Mouse (Mus musculus) olfactory bulb, adult 2 months (tissue): Measurements from ENCODE around the gene Ebna1bp2. TPM values are rescaled to one million over a fixed set of nuclear protein-coding genes. Genes with fewer than 3 reads are reported as not detected.

Experiments
- H3K27ac ChIP-seq: fragments of 200-500 bp; 2 replicates; pipeline ENCODE4 v1.5.1; 2012; ENCODE audit warnings: low read depth, low read length; ENCODE audit not compliant: insufficient read depth
- H3K4me1 ChIP-seq: fragments of 200-500 bp; 2 replicates; pipeline ENCODE4 v1.6.1; 2012; ENCODE audit warnings: low read length; ENCODE audit not compliant: control insufficient read depth, insufficient read depth
- H3K4me3 ChIP-seq: fragments of 200-500 bp; 2 replicates; pipeline ENCODE4 v1.5.1; 2012; ENCODE audit warnings: mild to moderate bottlenecking, low read depth, low read length, moderate library complexity; ENCODE audit not compliant: insufficient read depth
- CTCF ChIP-seq: fragments of 200-500 bp; IDR thresholded peaks from 2 replicates; pipeline ENCODE4 v1.5.1; 2012; ENCODE audit warnings: low read depth, mild to moderate bottlenecking, low read length, moderate library complexity; ENCODE audit not compliant: insufficient read depth
- POLR2A ChIP-seq: fragments of 200-500 bp; IDR thresholded peaks from 2 replicates; pipeline ENCODE4 v1.6.1; 2012; ENCODE audit warnings: mild to moderate bottlenecking, low read depth, low read length, moderate library complexity; ENCODE audit not compliant: insufficient read depth
- WGBS: fragments of 180-500 bp; shearing (Covaris S2); methylation state at CpG from one replicate; pipeline ENCODE4 v1.1.7; 2018; 5-methylcytosine and 5-hydroxymethylcytosine counted together
- polyA plus RNA-seq: library from polyadenylated mRNA; stranded (reverse); fragments of >200 nt; gene quantifications from 2 replicates; pipeline ENCODE4 v1.2.4, GENCODE M21; 2012; ENCODE audit warnings: low replicate concordance; ENCODE audit not compliant: missing spikeins, insufficient read depth, insufficient read length

Ebna1bp2 gene
- not detected in 2 replicates for polyA plus RNA-seq

DNA sequence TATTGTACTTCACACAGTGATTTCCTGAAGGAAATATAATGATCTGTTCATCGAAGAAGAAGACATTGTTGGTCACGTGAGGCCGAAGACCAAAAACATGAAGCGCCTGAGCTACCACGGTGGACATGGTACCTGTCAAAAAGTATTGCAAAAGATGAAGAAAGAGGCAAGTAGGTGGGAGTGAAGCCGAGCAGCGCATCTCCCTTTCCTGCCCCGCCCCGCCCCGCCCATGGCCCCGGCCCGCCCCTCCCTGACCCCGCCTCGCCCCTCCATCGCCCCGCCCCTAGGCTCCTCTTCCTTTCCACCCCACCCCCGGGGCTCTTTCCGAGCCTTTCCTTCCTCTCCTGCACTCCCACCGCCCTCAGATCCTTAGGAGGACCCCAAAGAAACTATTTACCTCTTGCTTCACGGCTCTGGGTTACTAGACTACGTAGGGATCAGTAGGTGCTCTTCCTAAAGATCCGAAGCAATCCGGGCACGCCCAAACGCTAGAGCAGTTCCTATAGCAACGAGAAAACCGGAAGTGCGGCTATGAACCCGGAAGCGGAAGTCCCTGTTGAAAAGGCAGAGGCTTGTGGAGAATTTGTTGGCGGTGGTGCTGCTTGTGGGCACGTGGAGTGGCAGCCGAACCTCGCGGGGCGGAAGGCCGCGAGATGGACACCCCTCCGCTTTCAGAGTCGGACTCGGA lies at the start of gene Ebna1bp2, which contains the start of gene Cfap57:
Gene Ebna1bp2, plus strand, starts transcription at position 521 of the 688 bp plus-strand sequence.
Gene Cfap57, minus strand, starts transcription at position 499 of the 688 bp plus-strand sequence.
- H3K27ac ChIP-seq = no peak within 1 kb of the TSS
- TF ChIP-seq POLR2A = peak; percentile 31; the same call in 1 of the 2 replicates
- no peak for TF ChIP-seq CTCF

DNA sequence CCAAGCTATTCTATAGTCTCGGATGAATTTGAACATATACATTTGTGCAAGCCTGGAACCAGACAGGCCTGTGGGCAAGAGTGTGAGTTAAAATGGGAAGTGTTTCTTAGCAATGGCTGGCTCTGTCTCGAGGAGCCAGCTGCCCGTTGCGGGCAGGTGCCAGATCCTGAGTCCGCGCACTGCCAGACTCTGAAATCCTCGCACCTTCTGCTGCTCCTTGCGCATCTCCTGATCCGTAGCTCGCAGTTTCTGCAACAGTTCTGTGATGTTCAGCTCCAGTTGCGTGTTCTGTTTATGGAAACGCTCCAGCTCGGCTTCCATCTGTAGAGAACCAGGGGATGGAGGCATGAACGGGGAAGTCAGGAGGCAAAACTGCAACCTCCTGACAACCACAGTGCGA lies 49.2 kb upstream of the Ebna1bp2 start:
- WGBS = 77% methylated on average over 15 of the region's 15 CpGs
- TF ChIP-seq CTCF (no peak), POLR2A (no peak)
- no peak overlapping the region for H3K4me3 ChIP-seq
- H3K27ac ChIP-seq = no peak overlapping the region
- H3K4me1 ChIP-seq = no peaks in the 10 kb centered on the region

More for the DNA sequence above, at the start of gene Ebna1bp2, which contains the start of gene Cfap57:
- H3K4me1 ChIP-seq = peaks cover 6% of the 10 kb centered on the region
- H3K4me3 ChIP-seq = peak within 1 kb of the TSS; percentile 83
- WGBS = 1% methylated on average over 39 of the region's 41 CpGs

DNA sequence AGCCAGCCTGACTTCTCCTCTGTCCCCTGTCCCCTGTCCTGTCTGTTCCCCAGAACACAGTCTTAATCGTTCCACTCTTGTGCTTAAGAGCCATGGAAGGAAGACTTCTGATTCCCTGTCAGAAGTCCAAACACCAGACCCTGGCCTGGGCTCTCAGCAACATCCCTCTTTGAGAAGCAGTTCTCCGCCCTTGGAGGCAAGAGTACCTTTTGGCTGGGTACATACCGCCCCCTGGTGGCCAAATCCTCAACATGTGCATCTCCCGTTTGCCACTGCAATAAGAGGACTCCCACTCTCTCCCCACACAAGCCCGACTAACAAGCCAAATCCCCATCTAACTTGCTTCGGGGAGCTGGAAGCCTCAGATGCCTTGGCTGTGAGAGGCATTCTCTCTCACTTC lies 44.5 kb upstream of the Ebna1bp2 start:
- peak; percentile 84 for TF ChIP-seq CTCF
- TF ChIP-seq POLR2A = no peak
- 6% methylated on average over 6 of the region's 6 CpGs for WGBS
- H3K27ac ChIP-seq = no peak overlapping the region
- no peaks in the 10 kb centered on the region for H3K4me1 ChIP-seq
- no peak overlapping the region for H3K4me3 ChIP-seq

DNA sequence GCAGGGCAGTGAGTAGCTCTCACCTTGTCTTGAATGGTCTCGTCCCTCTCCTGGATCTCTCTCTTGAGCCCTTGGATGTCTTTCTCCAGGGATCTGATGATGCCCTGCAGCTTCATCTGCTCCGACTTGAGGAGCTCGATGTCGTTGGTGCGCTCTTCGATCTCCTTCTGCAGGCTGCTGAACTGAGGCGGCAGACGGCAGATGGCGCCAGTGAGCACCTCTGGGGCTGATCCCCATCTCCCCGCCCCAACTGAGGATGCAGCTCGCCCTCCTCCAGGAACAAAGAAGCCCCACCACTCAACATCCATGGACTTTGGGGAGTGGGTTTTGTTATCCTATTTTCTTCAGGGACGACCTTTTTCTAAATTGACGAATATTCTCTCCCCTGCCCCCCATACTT lies 41.3 kb upstream of the Ebna1bp2 start:
- TF ChIP-seq POLR2A (no peak), CTCF (0 out of 2 replicates have a peak, but pooled peaks have one; percentile 22)
- H3K27ac ChIP-seq = no peak overlapping the region
- H3K4me1 ChIP-seq = no peaks in the 10 kb centered on the region
- no peak overlapping the region for H3K4me3 ChIP-seq
- WGBS = 39% methylated on average over 13 of the region's 13 CpGs

DNA sequence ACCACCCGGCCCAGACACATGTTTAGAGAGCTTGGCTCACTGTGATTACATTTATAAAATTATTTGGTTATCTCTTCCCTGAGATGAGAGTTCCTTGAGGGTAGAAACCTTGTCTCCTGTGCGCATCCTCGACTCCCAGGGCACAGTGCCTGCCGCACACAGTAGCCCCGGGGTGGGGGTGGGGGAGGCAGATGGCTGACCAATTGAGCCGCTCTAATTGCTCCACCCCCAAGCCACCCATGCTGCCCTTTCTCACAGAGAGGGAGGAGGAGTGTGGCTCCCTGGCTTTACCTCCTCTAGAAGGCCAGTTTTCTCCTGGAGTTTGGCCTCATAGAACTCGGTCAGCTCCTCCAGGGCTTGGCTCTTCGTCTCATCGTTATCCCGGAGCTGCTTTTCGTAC lies 39.1 kb upstream of the Ebna1bp2 start:
- Histone ChIP-seq H3K27ac (no peak overlapping the region), H3K4me3 (no peak overlapping the region), H3K4me1 (no peaks in the 10 kb centered on the region)
- TF ChIP-seq POLR2A (no peak), CTCF (no peak)
- WGBS = 45% methylated on average over 11 of the region's 11 CpGs

DNA sequence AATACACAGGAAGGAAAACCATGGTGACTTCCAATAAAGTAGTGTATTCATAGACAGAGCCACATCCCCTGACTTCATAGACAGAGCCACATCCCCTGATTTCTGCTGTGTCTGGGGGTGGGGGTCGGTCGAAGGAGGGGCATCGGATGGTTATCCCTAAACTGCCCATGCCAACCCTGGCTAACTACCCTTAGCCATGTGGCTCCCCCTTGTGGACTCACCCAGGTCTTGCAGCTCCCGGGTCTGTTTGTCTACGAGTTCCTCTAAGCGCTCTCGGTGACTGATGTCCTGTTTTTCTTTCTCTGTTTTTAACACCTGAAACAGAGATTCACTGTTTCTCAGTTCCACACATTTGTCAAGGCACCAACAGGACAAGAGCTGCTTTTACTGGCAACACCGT lies 38.0 kb upstream of the Ebna1bp2 start:
- WGBS = 97% methylated on average over 8 of the region's 8 CpGs
- TF ChIP-seq POLR2A (no peak), CTCF (no peak)
- Histone ChIP-seq H3K4me3 (no peak overlapping the region), H3K4me1 (peaks cover 3% of the 10 kb centered on the region; the same call in 1 of the 2 replicates), H3K27ac (no peak overlapping the region)

DNA sequence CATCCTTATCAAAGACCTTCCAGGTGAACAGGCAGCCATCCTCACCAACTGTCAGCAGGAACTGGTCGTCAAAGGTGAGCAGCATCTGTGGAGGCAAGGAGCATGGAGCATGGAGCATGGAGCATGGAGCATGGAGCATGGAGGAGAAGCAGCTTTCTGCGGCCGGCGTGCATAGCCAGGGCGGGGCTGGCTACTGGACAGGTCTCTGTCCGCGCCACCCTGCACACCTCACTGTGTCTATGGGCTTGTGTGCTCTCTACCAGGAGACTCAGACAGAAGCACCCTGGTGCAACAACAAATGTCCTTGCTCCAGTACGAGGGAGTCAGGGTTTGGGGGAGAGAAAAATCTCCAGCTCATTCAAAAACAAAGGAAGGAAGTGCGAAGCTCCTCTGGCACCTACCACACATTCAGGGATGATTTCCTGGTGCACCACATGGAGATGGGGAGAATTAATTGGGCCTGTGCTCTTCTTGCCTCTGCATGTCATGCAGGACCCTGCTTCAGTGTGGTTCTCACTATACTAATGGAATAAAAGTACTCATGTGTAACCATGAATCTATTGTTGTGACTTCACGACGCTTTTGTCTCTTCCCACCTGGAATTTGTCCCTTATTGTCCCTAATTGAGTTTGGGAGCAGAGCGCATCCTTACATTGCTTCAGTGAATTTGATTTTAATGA lies 31.4 kb upstream of the Ebna1bp2 start:
- peaks cover 10% of the 10 kb centered on the region; the same call in 1 of the 2 replicates for H3K4me1 ChIP-seq
- H3K4me3 ChIP-seq = no peak overlapping the region
- TF ChIP-seq CTCF = no peak
- TF ChIP-seq POLR2A = no peak
- WGBS = 61% methylated on average over 12 of the region's 12 CpGs
- no peak overlapping the region for H3K27ac ChIP-seq

DNA sequence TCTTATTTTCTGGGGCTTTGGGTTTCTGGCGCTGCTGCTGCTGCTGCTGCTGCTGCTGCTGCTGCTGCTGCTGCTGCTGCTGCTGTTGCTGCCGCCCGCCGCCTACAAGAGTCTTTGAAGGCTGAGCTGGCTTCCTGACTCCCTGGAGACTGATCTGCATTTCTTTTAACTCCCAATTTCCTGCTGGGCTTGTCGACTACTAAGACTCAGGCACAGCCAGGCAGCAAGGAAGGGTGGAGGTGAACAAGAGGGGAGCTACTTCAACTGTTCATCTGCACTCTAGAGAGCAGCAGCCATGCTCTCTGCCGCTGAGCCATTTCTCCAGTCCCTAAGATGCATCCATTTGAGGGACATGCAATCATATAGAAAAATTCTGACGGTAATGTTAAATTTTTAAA lies 30.9 kb upstream of the Ebna1bp2 start:
- Histone ChIP-seq H3K4me1 (peaks cover 10% of the 10 kb centered on the region; the same call in 1 of the 2 replicates), H3K4me3 (no peak overlapping the region), H3K27ac (no peak overlapping the region)
- 8% methylated on average over 7 of the region's 7 CpGs for WGBS
- no peak for TF ChIP-seq POLR2A
- no peak for TF ChIP-seq CTCF

DNA sequence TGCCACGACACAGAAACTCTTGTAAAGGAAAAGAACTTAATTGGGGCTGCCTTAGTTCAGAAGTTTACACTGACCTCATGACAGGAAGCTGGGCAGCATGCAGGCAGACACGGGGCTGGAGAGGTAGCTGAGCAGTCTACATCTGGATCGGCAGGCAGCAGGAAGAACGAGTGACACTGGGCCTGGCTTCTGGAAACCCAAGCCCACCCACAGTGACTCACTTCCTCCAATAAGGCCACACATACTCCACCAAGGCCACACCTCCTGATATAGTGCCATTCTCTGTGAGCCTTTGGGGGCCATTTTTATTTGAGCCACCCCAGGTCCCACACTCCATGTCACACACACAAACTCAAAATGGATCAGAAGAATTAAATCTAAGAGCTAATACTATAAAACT lies 16.5 kb upstream of the Ebna1bp2 start:
- no peaks in the 10 kb centered on the region for H3K4me1 ChIP-seq
- no peak overlapping the region for H3K4me3 ChIP-seq
- TF ChIP-seq CTCF (no peak), POLR2A (no peak)
- H3K27ac ChIP-seq = no peak overlapping the region
- WGBS = 58% methylated on average over 4 of the region's 4 CpGs
